Mouse (Mus musculus) bone marrow macrophage, adult 2 months (primary cell): Measurements from ENCODE around the gene Glra1. TPM values are rescaled to one million over a fixed set of nuclear protein-coding genes. Genes with fewer than 3 reads are reported as not detected.

ENCODE experiments used
- H3K27ac ChIP-seq: 2 replicates; pipeline ENCODE4 v1.5.1; 2012; ENCODE audit warnings: low read depth, low read length; ENCODE audit not compliant: insufficient read depth
- H3K4me1 ChIP-seq: 2 replicates; pipeline ENCODE4 v1.6.1; 2012; ENCODE audit warnings: low read length; ENCODE audit not compliant: control insufficient read depth, insufficient read depth
- H3K4me3 ChIP-seq: 2 replicates; pipeline ENCODE4 v1.5.1; 2012; ENCODE audit warnings: mild to moderate bottlenecking, low read length, moderate library complexity; ENCODE audit not compliant: insufficient read depth
- CTCF ChIP-seq: IDR thresholded peaks from 2 replicates; pipeline ENCODE4 v1.5.1; 2012; ENCODE audit warnings: low read depth, mild to moderate bottlenecking, low read length, moderate library complexity
- POLR2A ChIP-seq: IDR thresholded peaks from 2 replicates; pipeline ENCODE4 v1.6.1; 2012; ENCODE audit warnings: mild to moderate bottlenecking, low read depth, low read length, borderline replicate concordance
- polyA plus RNA-seq: library from polyadenylated mRNA; stranded (reverse); fragments of >200 nt; gene quantifications from 2 replicates; pipeline ENCODE4 v1.2.4, GENCODE M21; 2012; ENCODE audit not compliant: missing spikeins, insufficient read depth, insufficient read length

Gene Glra1
- polyA plus RNA-seq, 1 experiment: not detected

GRCm38 (mm10) chr11:55589376-55590167 is 18.4 kb downstream of the Glra1 start:
- TF ChIP-seq CTCF (no peak), POLR2A (no peak)
- H3K4me3 ChIP-seq: no peak overlapping the region
- no peaks in the 10 kb centered on the region for H3K4me1 ChIP-seq
- no peak overlapping the region for H3K27ac ChIP-seq

GRCm38 (mm10) chr11:55574397-55574796 is 33.6 kb downstream of the Glra1 start:
- H3K4me1 ChIP-seq: no peaks in the 10 kb centered on the region
- H3K4me3 ChIP-seq: no peak overlapping the region
- TF ChIP-seq CTCF (no peak), POLR2A (no peak)
- H3K27ac ChIP-seq: no peak overlapping the region

- Histone ChIP-seq H3K4me1 (no peaks in the 10 kb centered on the region), H3K4me3 (no peak overlapping the region), H3K27ac (no peak overlapping the region)
- TF ChIP-seq POLR2A: no peak
- TF ChIP-seq CTCF: peak; percentile 32; the same call in 1 of the 2 replicates
Measured at GRCm38 (mm10) chr11:55571144-55571543, 36.9 kb downstream of the Glra1 start.

DNA sequence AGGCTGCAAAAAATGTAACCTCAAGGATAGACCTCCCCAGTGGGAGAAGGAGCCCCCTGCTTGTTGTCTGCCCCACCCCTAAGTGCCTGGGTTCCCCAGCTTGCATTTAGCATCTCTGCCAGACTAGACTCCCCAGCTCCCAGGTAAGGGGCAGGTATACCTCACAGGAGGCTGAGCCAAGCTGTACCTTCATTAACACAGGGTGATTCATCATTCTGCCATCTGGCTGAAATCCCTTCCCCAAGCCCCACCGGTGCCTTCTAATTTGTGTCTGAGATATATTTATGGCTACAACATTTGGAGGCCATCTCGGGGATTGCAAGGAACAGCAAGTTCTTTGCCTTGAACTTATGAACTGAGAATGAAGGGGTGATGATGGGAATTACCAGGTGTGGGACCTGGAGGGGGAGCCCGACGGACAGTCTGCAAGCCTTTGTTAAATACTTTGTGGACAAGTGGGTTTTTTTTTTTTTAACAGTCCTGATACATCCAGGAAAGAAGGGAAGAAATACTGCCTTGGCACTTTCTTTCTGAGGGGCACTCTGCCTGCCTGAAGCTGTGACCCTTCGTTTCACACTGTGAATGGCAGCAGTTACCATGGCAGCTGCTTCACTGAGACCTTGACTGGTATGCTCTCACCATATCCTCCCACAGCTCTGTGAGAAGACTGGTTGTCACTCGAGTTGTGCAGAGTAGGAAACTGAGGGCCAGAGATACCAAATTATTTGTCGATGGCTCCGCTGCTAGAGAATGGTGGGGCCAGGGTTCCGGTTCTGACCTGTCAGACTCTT is 41.5 kb downstream of the Glra1 start:
- Histone ChIP-seq H3K4me1 (no peaks in the 10 kb centered on the region), H3K27ac (no peak overlapping the region), H3K4me3 (no peak overlapping the region)
- no peak for TF ChIP-seq CTCF

DNA sequence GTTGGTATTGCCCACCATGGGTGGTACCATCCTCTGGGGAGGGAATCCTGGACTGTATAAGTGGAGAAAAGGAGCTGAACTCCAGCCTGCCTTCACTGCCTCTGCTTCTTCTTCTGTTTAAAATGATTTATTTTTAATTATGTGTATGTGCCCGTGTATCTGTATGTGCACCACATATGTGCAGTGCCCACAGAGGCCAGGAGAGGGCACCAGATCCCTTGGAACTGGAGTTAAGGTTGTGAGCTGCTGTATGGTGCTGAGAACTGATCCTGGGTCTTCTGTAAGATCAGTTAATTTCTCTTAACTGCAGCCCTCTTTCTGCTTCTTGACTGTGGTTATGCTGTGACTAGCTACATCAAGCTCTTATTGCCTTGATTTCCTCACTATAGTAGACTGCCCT is 62.3 kb downstream of the Glra1 start:
- Histone ChIP-seq H3K4me3 (no peak overlapping the region), H3K4me1 (no peaks in the 10 kb centered on the region), H3K27ac (no peak overlapping the region)
- no peak for TF ChIP-seq POLR2A
- no peak for TF ChIP-seq CTCF

DNA sequence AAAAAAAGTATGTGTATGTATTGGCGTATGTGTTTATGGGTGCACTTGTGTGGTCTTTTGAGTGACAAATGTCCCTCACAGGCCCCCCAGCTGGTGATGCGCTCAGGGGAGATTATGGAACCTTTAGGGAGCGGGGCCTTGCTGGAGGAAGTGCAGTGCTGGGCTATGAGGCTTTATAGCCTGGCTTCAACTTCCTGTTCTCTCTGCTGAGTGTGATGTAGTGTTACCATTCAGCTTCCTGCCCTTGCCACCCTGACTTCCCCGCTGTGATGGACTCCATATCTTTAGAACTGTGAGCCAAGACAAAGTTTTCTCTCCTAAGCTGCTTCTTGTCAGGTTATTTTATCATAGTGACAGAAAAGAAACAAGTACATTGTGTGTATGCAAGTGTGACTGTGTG is 65.3 kb downstream of the Glra1 start:
- H3K27ac ChIP-seq: no peak overlapping the region
- H3K4me1 ChIP-seq: no peaks in the 10 kb centered on the region
- no peak for TF ChIP-seq CTCF
- no peak for TF ChIP-seq POLR2A
- H3K4me3 ChIP-seq: no peak overlapping the region

GRCm38 (mm10) chr11:55542128-55542527 is 65.9 kb downstream of the Glra1 start:
- no peak for TF ChIP-seq POLR2A
- no peak for TF ChIP-seq CTCF
- Histone ChIP-seq H3K4me1 (no peaks in the 10 kb centered on the region), H3K4me3 (no peak overlapping the region), H3K27ac (no peak overlapping the region)

GRCm38 (mm10) chr11:55534766-55535165 is 73.2 kb downstream of the Glra1 start:
- no peak overlapping the region for H3K27ac ChIP-seq
- no peak for TF ChIP-seq POLR2A
- no peak for TF ChIP-seq CTCF
- H3K4me1 ChIP-seq: no peaks in the 10 kb centered on the region
- no peak overlapping the region for H3K4me3 ChIP-seq

DNA sequence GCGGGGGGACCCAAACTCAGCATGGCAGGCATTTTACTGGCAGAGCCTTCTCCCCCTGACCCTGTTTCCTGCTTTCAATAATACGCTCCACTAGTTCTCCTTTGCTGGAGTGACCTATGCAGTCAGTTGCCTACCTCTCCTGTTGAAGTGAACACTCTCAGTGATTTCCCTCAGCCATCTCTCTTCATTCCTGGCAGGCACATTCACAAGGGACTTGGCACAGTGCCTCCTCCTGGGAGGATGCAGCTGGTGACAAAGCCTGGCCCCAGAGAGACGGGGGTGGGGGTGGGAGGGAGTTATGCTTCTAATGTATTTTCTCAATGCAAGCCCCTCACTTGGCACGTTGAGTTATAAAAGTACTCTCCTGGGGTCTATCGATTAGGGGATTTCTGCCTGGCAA is 74.6 kb downstream of the Glra1 start:
- no peak overlapping the region for H3K4me3 ChIP-seq
- H3K27ac ChIP-seq: no peak overlapping the region
- TF ChIP-seq POLR2A: no peak
- no peak for TF ChIP-seq CTCF
- H3K4me1 ChIP-seq: no peaks in the 10 kb centered on the region

GRCm38 (mm10) chr11:55530741-55531140 is 77.3 kb downstream of the Glra1 start:
- no peak overlapping the region for H3K27ac ChIP-seq
- TF ChIP-seq CTCF (no peak), POLR2A (no peak)
- no peaks in the 10 kb centered on the region for H3K4me1 ChIP-seq
- H3K4me3 ChIP-seq: no peak overlapping the region
